Mouse (Mus musculus) heart, embryonic 13.5 days (tissue): ENCODE data around the gene Slc25a25. TPM values are rescaled to one million over a fixed set of nuclear protein-coding genes. Genes with fewer than 3 reads are reported as not detected.

Experiments used
- ATAC-seq: fragments of 200-750 bp; cut with Nextera tagmentation; 2 replicates; pipeline ENCODE4 v1.8.0; 2017; ENCODE audit warnings: moderate TSS enrichment; ENCODE audit not compliant: insufficient number of reproducible peaks, low FRiP score, low TSS enrichment; ENCODE audit errors: extremely low read depth
- H3K27ac ChIP-seq: fragments of 300-500 bp; sonication (generic); replicated peaks from 2 replicates; pipeline ENCODE4 v1.5.1; 2015; ENCODE audit warnings: moderate library complexity, mild to moderate bottlenecking, inconsistent platforms
- H3K27me3 ChIP-seq: fragments of 300-500 bp; sonication (generic); replicated peaks from 2 replicates; pipeline ENCODE4 v1.6.1; 2015; ENCODE audit warnings: mild to moderate bottlenecking, inconsistent platforms
- H3K36me3 ChIP-seq: fragments of 300-500 bp; sonication (generic); 2 replicates; pipeline ENCODE4 v1.6.1; 2015; ENCODE audit warnings: mild to moderate bottlenecking, inconsistent platforms
- H3K4me1 ChIP-seq: fragments of 300-500 bp; sonication (generic); 2 replicates; pipeline ENCODE4 v1.6.1; 2015; ENCODE audit warnings: inconsistent platforms
- H3K4me2 ChIP-seq: fragments of 300-500 bp; sonication (generic); 2 replicates; pipeline ENCODE4 v1.6.1; 2015; ENCODE audit warnings: inconsistent platforms, mild to moderate bottlenecking, moderate library complexity
- H3K4me3 ChIP-seq: fragments of 300-500 bp; sonication (generic); 2 replicates; pipeline ENCODE4 v1.5.1; 2015; ENCODE audit warnings: moderate library complexity, mild to moderate bottlenecking, inconsistent platforms
- H3K9ac ChIP-seq: fragments of 300-500 bp; sonication (generic); 2 replicates; pipeline ENCODE4 v1.6.1; 2015; ENCODE audit warnings: inconsistent platforms, mild to moderate bottlenecking, moderate library complexity
- H3K9me3 ChIP-seq: fragments of 300-500 bp; sonication (generic); 2 replicates; pipeline ENCODE4 v1.6.1; 2016; ENCODE audit warnings: inconsistent platforms
- WGBS: fragments of 180-500 bp; shearing (Covaris S2); methylation state at CpG from one replicate; pipeline ENCODE4 v1.1.7; 2015; ENCODE audit warnings: mixed read lengths; 5-methylcytosine and 5-hydroxymethylcytosine counted together
- polyA plus RNA-seq: library from polyadenylated mRNA; unstranded; fragments of >200 nt; fragmentation: Nextera tagmentation; extraction: Ambion mirVana; gene quantifications from 2 replicates; pipeline ENCODE4 v1.2.1, GENCODE M21; 2015

The Slc25a25 gene
- polyA plus RNA-seq, 1 experiment from 2014 or later = 10.9 TPM

- no peaks in the 10 kb centered on the region for H3K9me3 ChIP-seq
- 75% methylated on average over 2 of the region's 2 CpGs for WGBS
- no peak overlapping the region for H3K4me2 ChIP-seq
- no peak overlapping the region for H3K4me3 ChIP-seq
- H3K27ac ChIP-seq = no peak overlapping the region
- H3K27me3 ChIP-seq = no peaks in the 10 kb centered on the region
- peaks cover 76% of the 10 kb centered on the region for H3K36me3 ChIP-seq
- H3K4me1 ChIP-seq = peaks cover 1% of the 10 kb centered on the region
- no peak overlapping the region for H3K9ac ChIP-seq
- no peak for ATAC-seq
These were observed 34.7 kb downstream of the Slc25a25 start for GRCm38 (mm10) chr2:32416556-32416955.

- WGBS = 91% methylated on average over 12 of the region's 12 CpGs
- Histone ChIP-seq H3K36me3 (peaks cover 72% of the 10 kb centered on the region), H3K27me3 (no peaks in the 10 kb centered on the region)
These were observed 35.4 kb downstream of the Slc25a25 start for GRCm38 (mm10) chr2:32415801-32416200.

GRCm38 (mm10) chr2:32413936-32414335 lies 37.3 kb downstream of the Slc25a25 start:
- no peak overlapping the region for H3K4me3 ChIP-seq
- peaks cover 53% of the 10 kb centered on the region for H3K36me3 ChIP-seq
- H3K9me3 ChIP-seq = no peaks in the 10 kb centered on the region
- H3K4me1 ChIP-seq = no peaks in the 10 kb centered on the region
- no peak overlapping the region for H3K27ac ChIP-seq
- WGBS = 55% methylated on average over 5 of the region's 5 CpGs
- H3K27me3 ChIP-seq = no peaks in the 10 kb centered on the region
- no peak overlapping the region for H3K4me2 ChIP-seq
- no peak for ATAC-seq
- no peak overlapping the region for H3K9ac ChIP-seq

More at GRCm38 (mm10) chr2:32415801-32416200, 35.4 kb downstream of the Slc25a25 start:
- no peak overlapping the region for H3K9ac ChIP-seq
- no peak overlapping the region for H3K4me3 ChIP-seq
- no peaks in the 10 kb centered on the region for H3K4me1 ChIP-seq
- no peak for ATAC-seq
- H3K27ac ChIP-seq = no peak overlapping the region
- H3K9me3 ChIP-seq = no peaks in the 10 kb centered on the region
- H3K4me2 ChIP-seq = no peak overlapping the region

GRCm38 (mm10) chr2:32412742-32413531 lies 38.3 kb downstream of the Slc25a25 start:
- no peak overlapping the region for H3K27ac ChIP-seq
- no peak overlapping the region for H3K4me3 ChIP-seq
- no peaks in the 10 kb centered on the region for H3K27me3 ChIP-seq
- H3K9ac ChIP-seq = no peak overlapping the region
- H3K9me3 ChIP-seq = no peaks in the 10 kb centered on the region
- no peaks in the 10 kb centered on the region for H3K4me1 ChIP-seq
- 74% methylated on average over 6 of the region's 6 CpGs for WGBS
- peaks cover 43% of the 10 kb centered on the region for H3K36me3 ChIP-seq
- no peak for ATAC-seq
- H3K4me2 ChIP-seq = no peak overlapping the region

- H3K27ac ChIP-seq = no peak overlapping the region
These were observed 39.8 kb downstream of the Slc25a25 start for GRCm38 (mm10) chr2:32411407-32411806.

GRCm38 (mm10) chr2:32408429-32409424 lies 42.5 kb downstream of the Slc25a25 start:
- Histone ChIP-seq H3K27ac (no peak overlapping the region), H3K4me2 (no peak overlapping the region), H3K9me3 (no peaks in the 10 kb centered on the region), H3K4me1 (no peaks in the 10 kb centered on the region), H3K4me3 (no peak overlapping the region), H3K36me3 (peaks cover 1% of the 10 kb centered on the region; the same call in 1 of the 2 replicates), H3K9ac (0 out of 2 replicates have a peak overlapping the region, but pooled peaks have one; percentile 19), H3K27me3 (no peaks in the 10 kb centered on the region)
- no peak for ATAC-seq
- 61% methylated on average over 25 of the region's 25 CpGs for WGBS

More at GRCm38 (mm10) chr2:32411407-32411806, 39.8 kb downstream of the Slc25a25 start:
- peaks cover 28% of the 10 kb centered on the region for H3K36me3 ChIP-seq
- no peak overlapping the region for H3K4me2 ChIP-seq
- H3K4me3 ChIP-seq = no peak overlapping the region
- no peak overlapping the region; the same call in 1 of the 2 replicates for H3K9ac ChIP-seq
- no peaks in the 10 kb centered on the region for H3K27me3 ChIP-seq
- no peaks in the 10 kb centered on the region for H3K9me3 ChIP-seq
- WGBS = 82% methylated on average over 7 of the region's 7 CpGs
- no peaks in the 10 kb centered on the region for H3K4me1 ChIP-seq
- ATAC-seq = no peak

GRCm38 (mm10) chr2:32407144-32407824 lies 44.0 kb downstream of the Slc25a25 start:
- Histone ChIP-seq H3K4me3 (no peak overlapping the region), H3K9ac (0 out of 2 replicates have a peak overlapping the region, but pooled peaks have one; percentile 7), H3K27ac (no peak overlapping the region), H3K27me3 (no peaks in the 10 kb centered on the region), H3K4me1 (no peaks in the 10 kb centered on the region), H3K36me3 (peaks cover 10% of the 10 kb centered on the region), H3K4me2 (no peak overlapping the region), H3K9me3 (no peaks in the 10 kb centered on the region)
- no peak for ATAC-seq
- WGBS = 74% methylated on average over 7 of the region's 7 CpGs

GRCm38 (mm10) chr2:32404663-32405062 lies 46.6 kb downstream of the Slc25a25 start:
- no peak overlapping the region for H3K9ac ChIP-seq
- no peaks in the 10 kb centered on the region for H3K27me3 ChIP-seq
- H3K4me1 ChIP-seq = no peaks in the 10 kb centered on the region
- H3K27ac ChIP-seq = no peak overlapping the region
- H3K9me3 ChIP-seq = no peaks in the 10 kb centered on the region
- H3K36me3 ChIP-seq = peaks cover 36% of the 10 kb centered on the region
- 12% methylated on average over 2 of the region's 2 CpGs for WGBS
- H3K4me3 ChIP-seq = no peak overlapping the region
- no peak for ATAC-seq
- H3K4me2 ChIP-seq = no peak overlapping the region

GRCm38 (mm10) chr2:32396695-32397094 lies 54.5 kb downstream of the Slc25a25 start:
- Histone ChIP-seq H3K9ac (peak overlapping the region; percentile 94), H3K9me3 (no peaks in the 10 kb centered on the region), H3K27ac (peak overlapping the region; percentile 93), H3K27me3 (no peaks in the 10 kb centered on the region), H3K4me3 (peak overlapping the region; percentile 96), H3K4me1 (peaks cover 25% of the 10 kb centered on the region), H3K36me3 (peaks cover 38% of the 10 kb centered on the region), H3K4me2 (peak overlapping the region; percentile 96)
- 0% methylated on average over 15 of the region's 15 CpGs for WGBS
- no peak for ATAC-seq

GRCm38 (mm10) chr2:32395946-32396621 lies 55.2 kb downstream of the Slc25a25 start:
- peaks cover 32% of the 10 kb centered on the region for H3K36me3 ChIP-seq
- H3K4me1 ChIP-seq = peaks cover 25% of the 10 kb centered on the region
- H3K27ac ChIP-seq = peak overlapping the region; percentile 93
- H3K9me3 ChIP-seq = no peaks in the 10 kb centered on the region
- H3K9ac ChIP-seq = peak overlapping the region; percentile 94
- H3K27me3 ChIP-seq = no peaks in the 10 kb centered on the region
- H3K4me2 ChIP-seq = peak overlapping the region; percentile 96
- WGBS = under 1% methylated on average over 59 of the region's 59 CpGs
- peak; percentile 84 for ATAC-seq
- peak overlapping the region; percentile 96 for H3K4me3 ChIP-seq
